Mouse (Mus musculus) spleen, postnatal 14 days (tissue): Measurements from ENCODE around the gene Coq10a.

Source experiments
- DNase-seq, 2 experiments: peaks; one replicate each; pipeline ENCODE4 v3.0.0; 2021 to 2022; ENCODE audit warnings: low spot score in 2 of 2

Gene Coq10a

DNA sequence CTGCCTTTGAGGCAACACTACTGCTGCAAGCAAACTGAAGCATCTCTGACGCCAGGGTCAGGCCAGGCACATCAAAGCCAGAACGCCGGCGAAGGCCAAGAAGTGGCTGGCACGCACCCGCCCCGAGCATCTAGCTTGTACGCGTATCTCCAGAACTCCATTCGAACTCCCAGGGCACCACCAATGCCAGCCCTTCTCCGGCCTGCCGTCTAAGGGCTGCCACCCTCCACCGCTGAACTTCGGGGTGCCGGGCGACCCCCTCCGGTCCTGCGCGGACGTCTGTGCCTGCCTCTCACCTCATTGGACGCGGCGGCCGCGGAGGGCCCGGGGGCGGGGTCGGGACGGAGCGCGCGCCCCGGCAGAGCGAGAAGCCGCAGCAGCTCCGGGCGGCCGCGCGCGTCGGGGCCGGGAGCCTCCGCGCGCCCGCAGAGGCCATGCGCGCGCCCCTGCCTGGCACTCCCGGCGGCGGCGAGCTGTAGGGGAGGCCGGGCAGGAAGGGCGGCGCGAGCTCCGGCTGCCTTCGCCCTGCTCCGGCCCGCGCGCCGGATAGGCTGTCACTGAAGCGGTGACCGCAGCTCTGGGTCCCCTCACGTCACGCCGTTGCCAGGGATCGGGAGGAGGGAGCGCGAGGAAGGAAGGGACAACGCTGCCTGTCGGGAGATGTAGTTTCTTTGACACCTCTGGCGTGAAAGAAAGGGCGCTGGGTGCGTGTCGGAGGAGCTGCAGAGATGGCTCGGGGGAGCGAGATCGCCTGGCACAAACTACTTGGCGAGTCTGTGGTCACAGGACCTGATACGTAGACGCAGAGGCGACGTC lies at the start of gene Coq10a:
Gene Coq10a (minus strand): TSS at position 596 of the 816 bp plus-strand sequence.
- DNase-seq = peak; percentile 73 to 81

DNA sequence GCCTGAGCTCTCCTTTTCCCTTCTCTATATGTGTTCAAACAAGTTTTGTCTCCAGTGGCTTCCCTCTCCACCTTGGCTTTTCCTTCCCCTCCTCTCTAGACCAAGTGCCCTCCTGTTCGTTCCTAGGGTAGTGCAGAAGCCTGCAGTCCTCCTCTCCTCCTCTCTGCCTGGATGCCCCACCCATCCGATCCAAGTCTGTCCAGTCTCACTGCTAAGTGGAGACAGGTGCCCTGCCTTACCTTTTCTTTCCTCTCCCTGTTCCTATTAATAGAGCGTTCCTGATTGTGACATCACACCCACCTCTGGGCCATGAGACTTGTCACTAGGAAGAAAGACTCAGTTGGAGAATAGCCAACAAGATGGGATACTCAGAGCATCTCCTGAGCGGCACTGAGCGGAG lies 46.1 kb upstream of the Coq10a start:
- no peak for DNase-seq

DNA sequence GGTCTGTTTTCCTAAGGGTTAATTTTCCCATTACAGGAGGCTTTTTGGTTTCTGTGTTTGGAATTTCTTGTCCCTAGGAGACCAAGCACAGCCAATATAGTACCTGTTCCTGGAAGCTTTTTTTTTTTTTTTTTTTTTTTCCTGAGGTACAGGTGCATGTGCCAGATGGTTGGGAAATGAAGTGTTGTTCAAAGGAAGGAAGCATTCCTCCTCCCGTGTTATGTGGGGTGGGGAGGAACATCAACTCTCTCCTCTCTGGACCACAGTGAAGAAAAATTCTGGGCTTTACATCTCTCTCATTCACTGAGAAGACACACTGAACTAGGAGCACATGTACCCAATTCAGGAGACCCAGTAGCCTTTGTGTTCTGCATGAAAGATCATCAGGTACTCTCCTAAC lies 44.3 kb upstream of the Coq10a start:
- no peak for DNase-seq

DNA sequence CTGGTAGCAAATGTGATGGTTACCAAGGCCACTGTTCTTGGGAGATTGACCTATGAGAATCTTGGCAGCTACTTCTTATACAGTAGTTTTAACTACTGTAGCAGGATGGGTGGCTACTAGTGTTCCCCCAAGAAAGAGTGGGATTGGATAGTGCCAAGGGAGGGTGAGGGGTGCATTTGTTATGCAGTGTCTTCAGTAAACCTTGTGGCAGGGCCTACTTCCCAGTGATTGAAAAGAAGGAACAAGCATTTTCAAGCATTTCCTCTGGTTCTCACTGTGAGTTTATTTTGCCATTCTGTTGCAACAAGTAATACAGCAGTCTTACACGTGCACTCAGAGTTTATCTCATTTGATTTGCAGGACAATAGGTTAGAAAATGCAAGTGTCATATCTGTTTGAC lies 43.8 kb upstream of the Coq10a start:
- DNase-seq = no peak

DNA sequence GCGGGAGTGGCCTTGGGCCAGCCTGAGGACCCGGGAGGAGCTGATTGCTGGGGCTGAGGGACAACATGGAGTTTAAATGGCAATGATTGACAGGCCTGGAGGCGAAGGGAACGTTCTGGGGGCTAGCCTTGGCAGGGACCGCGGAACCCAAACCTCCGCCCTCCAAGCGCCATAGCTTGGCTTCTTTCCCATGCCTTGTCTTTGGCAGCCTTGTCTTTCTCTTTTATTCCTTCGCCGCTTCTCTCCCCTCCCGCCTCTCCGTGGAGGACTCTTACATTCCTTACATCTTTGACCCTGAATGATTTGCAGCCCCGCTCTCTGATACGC lies 43.2 kb upstream of the Coq10a start:
- no peak for DNase-seq

DNA sequence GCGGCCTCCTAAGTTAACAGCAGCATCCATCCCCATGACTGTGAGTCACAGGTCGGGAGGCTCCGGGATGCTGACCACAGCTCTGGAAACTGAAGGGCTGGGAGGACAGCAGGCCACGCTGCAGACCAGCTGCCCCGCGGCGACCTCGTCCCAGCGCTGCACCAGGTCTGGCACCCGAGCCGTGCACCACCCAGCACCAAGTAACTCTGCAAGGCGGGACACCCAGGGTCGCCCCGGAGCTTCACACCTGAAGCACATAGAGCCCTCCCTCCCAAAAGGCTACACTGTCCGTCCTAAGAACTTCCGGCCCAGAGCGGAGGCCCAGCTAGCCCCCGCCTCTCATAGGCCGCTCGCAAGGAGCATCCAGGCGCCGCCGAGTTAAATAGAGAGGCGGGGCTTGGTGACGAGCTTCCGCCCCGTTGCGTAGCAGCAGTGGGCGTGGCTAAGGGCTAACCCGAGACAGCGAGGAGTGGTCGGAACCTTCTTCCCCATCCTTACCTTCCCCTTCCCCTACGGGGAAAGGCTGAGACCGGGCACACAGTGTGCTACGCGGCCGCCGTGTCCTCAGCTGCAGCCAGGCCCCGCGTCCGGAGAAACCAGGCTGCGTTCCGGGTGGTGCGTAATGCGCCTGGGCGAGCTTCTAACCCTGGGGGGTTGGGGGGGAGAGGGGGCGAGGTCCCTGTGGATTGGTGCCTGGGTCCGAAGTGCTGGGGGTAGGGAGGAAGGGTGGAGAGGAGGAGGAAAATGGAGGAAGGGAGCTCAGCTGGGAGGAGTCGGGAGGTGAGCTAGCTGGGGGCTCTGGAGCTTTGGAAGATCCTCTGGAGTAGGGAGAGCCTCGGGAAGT lies 42.6 kb upstream of the Coq10a start, which contains the start of the genes Nabp2 and Rnf41:
Gene Nabp2 (minus strand): TSS at position 282 of the 844 bp plus-strand sequence.
Gene Rnf41 (plus strand): TSS at position 447 of the 844 bp plus-strand sequence.
- DNase-seq = peak; percentile 94 to 96

DNA sequence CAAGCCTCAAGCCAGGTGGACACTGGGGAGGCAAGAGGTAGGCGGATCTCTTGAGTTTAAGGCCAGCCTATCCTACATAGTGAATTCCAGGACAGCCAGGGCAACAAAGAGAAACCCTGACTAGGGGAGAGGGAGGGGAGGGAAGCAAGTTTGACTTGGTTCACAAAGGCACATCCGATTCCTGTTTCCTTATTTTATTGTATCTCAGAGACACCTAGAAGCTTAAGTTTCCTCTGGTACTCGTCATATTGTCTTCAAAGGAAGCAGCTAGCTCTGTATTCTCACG lies 41.7 kb upstream of the Coq10a start:
- no peak for DNase-seq

DNA sequence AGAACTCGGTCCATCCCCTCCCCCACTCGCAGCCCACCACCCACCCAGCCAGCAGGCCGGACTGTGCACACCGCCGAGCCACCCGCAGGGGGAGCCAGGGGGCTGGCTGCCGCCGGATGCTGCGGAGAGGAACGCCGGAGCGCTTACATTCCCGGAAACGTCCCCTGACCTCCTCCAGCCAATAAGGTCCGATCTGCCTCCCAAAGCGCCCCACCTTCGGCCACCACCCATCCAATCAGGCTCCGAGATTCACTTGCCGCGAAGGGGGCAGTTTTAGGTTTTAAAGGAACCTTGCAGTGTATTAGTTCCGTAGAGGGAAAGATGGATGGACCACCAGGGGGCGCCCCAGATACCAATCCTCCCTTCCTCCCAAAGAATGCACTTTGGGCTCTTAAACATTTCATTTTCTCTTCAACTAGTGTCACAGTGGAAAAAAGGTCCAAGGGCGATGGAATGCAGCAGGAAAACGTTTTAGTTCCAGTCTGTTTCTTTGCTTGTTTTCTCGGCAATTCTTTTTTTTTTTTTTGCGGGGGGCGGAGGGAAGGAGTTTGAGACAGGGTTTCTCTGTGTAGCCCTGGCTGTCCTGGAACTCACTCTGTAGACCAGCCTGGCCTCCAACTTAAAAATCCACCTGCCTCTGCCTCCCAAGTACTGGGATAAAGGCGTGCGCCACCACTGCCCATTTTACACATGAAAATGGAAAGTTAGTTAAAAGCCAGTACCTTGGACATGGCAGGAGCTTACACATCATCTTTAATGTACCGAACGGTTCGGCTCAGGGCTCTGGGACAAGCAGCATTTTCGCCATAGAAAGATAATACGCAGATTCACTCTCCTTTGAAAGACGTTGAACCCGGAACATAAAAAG lies 41.1 kb upstream of the Coq10a start:
- peak; percentile 93 to 95 for DNase-seq

DNA sequence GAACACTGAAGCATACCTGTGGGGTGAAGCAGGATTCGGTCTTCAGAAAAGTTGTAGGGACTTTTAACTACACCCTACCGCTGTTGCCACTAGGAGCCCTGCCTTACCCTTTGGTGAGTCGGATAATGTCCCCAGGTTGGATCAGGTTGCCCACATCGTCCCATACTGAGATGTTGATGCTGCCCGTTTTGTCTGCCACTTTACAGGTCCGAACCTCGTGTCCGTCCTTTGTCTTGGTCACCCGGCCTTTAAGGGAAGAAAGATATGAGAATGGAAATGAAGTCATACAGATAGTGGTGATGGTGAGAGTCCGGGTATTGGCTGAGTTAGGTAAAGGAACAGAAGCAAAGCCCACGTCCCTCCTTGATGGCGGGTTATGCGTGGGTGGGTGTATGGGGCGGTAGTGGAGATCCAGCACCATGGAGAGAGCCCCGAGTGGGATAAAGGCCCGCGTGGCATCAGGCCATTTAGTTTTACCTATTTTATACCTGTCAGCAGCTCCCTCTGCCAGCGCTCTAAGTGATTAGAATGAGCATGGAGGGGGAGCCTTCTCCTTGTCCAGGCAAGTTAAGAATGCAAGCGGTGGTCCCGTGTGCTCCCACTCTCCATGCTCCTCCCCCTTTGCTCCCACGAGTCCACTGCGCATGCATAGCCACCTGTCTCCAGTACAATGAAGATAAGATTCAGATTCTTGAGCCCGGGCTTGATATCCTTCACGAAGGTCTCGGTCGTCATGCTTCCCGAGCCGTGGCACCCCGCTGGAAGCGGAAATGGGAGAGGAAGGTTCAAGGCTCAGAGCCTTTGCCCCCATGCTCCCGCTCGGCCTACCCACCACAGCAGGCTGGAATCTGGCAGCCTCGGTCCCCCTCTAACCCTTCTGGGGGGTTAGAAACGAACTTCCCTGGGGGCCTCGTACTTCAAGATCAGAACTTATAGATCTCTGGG lies 40.1 kb upstream of the Coq10a start:
- peak in 1 of 2 experiments; percentile 13 for DNase-seq

DNA sequence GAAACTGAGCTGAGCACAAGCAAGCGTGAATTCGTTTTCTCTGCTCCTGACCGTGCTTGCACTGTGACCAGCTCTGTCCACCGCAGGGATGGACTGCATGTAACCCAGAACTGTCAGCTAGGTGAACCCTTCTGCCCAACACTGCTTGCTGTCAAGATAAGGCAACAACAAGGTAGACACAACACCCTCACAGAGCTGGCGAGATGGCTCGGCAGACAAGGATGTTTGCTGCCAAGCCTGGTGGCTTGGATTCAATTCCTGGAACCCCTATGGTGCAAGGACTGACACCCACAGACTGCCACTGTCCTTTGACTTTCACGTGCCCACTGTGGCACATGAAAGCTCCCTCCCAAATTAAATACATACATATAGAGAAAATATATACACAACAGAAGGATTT lies 35.1 kb upstream of the Coq10a start:
- DNase-seq = no peak

DNA sequence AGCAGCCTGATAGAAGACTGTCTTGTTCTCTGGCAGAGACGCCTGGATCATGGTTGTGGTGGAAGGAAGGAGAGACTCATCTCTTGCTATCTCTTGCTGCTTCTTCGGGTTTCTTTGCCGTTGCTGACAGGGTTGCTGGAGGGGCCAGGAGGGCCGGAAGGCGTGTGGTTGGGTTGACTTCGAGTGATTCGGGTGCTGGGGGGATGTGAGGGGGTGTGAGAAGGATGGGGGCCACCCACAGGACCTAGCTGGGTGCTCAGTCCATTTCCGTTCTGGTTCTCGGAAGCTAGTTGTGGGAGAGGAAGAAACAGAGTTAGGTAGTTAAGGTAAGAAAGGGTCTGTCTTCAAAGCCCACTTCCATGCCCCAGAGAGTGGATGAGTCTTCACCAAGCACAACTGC lies 32.8 kb upstream of the Coq10a start:
- DNase-seq = no peak

DNA sequence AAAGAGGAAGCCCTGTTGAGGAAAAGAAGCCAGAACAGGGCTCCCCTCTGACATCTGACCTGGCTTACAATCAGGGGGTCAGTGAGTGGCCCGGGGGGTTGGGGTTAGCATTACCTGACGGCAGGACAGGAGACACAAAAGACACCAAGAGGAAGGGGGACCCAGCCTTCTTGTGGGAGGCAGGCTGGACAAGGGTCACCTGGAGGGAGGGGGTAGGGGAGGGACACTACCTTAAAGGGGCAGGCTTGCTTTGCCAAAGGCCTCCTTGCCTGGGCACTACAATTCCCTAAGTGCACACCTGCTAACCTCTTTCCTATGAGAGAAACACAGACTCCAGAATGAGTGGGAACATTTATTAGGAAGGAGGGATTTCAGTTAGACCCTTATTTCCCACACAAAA lies 32.3 kb upstream of the Coq10a start, which contains the start of gene Slc39a5:
Gene Slc39a5 (minus strand): TSS at position 174 of the 400 bp plus-strand sequence.
- DNase-seq = no peak

DNA sequence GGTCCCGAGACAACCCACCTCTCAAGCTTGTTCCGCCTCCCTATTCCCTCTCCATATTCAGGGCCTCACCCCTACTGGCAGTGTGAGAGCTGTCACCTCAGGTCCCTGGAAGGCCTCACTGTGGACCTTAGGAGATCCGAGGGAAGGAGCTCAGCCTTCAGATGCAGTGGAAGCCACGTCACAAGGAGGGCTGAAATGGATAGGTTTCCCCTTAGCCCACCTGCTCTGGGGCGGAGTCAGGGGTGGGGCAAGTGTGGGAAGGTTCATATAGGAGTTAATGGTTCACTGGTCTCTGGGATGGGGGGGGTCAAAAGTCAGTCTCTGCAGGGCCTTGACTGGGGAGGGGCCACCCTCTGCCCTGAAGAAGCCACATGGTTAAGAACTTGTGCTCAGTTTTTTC lies 31.5 kb upstream of the Coq10a start:
- DNase-seq = no peak

DNA sequence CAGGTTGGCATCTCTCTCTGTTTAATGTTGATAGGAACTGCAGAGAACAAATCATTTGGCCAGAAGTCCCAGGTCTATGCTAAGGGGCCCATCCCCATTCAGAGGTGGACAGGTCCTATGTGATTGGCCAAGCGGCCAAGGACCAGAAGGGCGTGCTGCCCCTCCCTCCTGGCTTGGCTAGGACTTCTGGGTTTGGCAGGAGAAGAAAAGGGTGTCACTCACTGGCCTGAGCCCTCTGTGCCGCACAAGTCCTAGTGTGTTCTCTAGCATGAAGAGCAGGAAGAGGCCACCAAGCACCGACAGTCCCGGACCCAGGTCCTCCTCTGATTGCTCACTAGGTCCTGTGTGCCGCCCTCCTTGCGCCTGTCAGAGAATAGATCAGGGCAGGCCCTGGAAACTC lies 28.7 kb upstream of the Coq10a start:
- DNase-seq = no peak

DNA sequence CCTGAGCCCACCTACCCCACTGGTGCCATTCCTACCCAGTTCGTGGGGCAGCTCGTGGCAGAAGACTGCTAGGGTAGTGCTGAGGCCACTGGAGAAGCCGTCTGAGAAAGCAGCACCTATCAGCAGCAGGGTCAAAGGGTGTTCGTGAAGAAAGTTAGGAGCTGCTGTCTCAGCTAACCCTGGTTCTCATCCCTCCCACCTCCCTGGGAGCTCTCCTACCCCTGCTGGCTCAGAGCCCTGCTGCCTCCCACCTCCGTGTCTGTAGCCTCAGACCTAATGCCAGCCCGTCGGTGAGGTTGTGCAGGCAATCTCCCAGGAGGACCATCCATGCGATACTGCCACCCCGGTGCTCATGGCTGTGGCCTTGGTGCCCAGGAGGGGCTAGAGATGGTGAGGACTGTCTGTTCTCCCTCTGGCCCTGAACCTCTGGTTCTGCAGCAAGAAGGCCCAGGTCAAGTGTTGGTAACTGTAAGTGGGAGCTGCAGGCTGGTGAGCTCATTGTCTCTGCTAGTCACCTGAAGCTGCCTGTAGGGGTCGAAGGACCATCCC lies 28.0 kb upstream of the Coq10a start:
- no peak for DNase-seq

DNA sequence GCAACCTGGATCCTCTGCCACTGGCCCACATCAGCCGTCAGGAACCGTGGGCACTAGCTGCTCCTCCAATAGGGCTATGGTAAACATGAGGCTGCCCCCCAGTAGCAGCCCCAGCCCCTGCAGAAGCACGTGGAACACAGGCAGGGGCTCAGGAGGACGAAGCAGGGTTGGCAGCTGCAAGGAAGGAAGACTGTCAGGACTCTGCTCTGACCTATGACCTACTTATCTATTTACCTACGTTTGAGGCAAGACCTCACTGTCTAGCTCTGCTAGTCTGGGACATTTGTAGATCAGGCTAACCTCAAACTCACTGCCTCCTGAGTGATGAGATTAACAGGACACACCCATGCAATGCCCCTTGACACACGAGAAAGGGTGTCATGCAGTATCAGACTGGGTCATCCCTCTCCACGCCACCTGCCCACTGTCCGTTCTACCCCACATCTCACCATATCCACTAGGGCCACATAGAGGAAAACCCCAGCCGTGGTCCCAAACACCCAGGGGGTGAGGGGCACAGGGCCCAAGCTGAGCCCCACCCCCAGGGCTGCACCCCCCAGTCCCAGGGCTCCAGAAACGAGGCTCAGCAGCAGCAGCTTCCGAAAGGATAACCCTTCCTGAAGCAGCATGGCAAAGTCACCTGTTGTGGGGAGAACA lies 27.3 kb upstream of the Coq10a start:
- DNase-seq = no peak

DNA sequence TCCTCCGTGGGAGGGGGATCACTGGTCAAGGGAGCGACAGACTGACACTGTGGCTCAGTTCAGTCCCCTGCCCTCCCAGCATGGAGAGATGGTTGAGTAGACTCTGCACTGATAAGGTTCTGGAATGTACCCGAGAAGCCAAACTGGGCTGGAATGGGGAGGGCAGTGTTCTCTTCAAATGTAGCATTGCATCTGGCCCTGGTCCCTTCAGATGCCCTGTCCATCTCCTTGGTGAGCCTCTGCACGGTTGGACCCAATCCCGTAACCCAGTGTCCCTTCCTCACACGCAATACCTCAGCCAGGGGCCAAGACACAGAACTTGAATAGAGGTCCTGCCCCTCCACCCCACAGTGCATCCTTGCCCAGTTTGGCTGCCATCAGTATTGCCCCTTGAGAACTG lies 23.1 kb upstream of the Coq10a start:
- no peak for DNase-seq

DNA sequence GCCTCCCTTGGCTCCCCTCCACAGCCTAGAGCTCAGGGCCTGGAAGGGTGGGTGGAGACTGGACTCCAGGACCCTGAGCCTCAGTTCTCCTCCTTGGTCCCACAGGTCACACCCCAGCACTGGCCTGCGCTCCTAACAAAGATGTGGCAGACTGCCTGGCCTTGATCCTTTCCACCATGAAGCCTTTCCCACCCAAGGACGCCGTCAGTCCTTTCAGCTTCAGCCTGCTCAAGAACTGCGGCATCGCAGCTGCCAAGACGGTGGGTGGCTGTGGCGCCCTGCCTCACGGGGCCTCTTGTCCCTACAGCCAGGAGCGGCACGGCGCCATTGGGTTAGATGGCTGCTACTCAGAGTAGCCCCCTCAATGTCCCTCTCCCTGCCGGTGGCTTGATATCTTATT lies 21.6 kb upstream of the Coq10a start:
- no peak for DNase-seq

DNA sequence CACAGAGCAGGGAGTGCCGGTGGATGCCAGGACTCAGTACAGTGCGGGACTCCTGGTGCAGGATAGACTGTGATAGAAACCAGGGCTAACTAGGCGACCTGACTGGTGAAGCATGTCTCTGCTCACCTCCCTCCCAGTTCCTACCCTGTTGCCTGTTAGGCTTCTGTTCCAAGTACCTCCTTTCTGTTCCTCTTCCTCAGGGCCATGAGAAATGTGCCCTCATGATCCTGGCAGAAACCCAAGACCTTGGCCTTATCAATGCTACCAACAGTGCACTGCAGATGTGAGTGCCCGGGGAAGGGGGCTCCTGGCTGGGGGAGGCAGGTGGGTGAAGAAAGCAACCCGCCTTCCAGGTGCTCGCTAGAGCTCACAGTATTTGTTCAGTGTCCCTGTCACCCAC lies 20.8 kb upstream of the Coq10a start:
- DNase-seq = no peak

DNA sequence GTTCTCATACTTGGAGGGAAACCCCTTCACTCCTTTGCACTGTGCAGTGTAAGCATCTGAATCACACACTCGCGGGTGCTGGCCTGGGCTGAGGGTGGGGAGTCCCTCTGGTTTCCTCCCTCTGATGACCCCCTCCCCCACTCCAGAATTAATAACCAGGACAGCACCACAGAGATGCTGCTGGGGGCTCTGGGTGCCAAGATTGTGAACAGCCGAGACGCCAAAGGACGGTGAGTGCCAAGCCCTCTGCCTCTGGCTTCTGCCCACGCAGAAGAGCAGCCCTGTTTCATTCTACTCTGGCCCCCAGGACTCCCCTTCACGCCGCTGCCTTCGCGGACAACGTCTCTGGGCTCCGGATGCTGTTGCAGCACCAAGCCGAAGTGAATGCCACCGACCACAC lies 20.1 kb upstream of the Coq10a start:
- DNase-seq = no peak
